Mouse (Mus musculus): ENCODE results near the gene D330045A20Rik.
"Not testable (repeated sequence)": the region's sequence is repeated elsewhere in the genome, so short reads cannot be mapped to it uniquely, and the experiment has no call there.

Gene D330045A20Rik

GRCm38 (mm10) chrX:139578649-139579278, 98.6 kb downstream of the D330045A20Rik start:
- DNase-seq = no peak

GRCm38 (mm10) chrX:139583616-139584015, 103.4 kb downstream of the D330045A20Rik start:
- DNase-seq = no peak

- DNase-seq = not testable (repeated sequence)
These were observed 106.5 kb downstream of the D330045A20Rik start for GRCm38 (mm10) chrX:139586676-139587075.

- DNase-seq = no peak
These were observed 116.2 kb downstream of the D330045A20Rik start for GRCm38 (mm10) chrX:139596404-139596803.

Measured in liver (tissue).